8 mouse cellular contexts compared by ENCODE assay signal in genomic region chr2:13169158-13169890, GRCm38 (mm10).
"Had no signal": no experiment of that assay in that cellular context is flagged by ENCODE, and none has a peak within 500 bp of the region (broad histone marks: within the 10 kb centered on the region; RNA-seq: fewer than 3 reads in every experiment).

No protein-coding gene starts in this region.

- H3K4me3 ChIP-seq: limb, embryonic 13.5 days; myocyte; neural tube, embryonic 15.5 days had no signal

- DNase-seq: kidney, adult 11 months; thymus, adult 18-20 months; thymus, postnatal 14 days had no signal

- H3K36me3 ChIP-seq: neural tube, embryonic 15.5 days had no signal

- H3K4me1 ChIP-seq: limb, embryonic 13.5 days had no signal

- H3K27ac ChIP-seq: kidney, postnatal 0 days; limb, embryonic 13.5 days; neural tube, embryonic 15.5 days had no signal

- H3K9me3 ChIP-seq: limb, embryonic 13.5 days; neural tube, embryonic 15.5 days had no signal

- H3K9ac ChIP-seq: limb, embryonic 13.5 days; lung, embryonic 14.5 days; neural tube, embryonic 15.5 days had no signal

- H3K27me3 ChIP-seq: limb, embryonic 13.5 days; neural tube, embryonic 15.5 days had no signal

- H3K4me2 ChIP-seq: limb, embryonic 13.5 days; lung, embryonic 14.5 days; neural tube, embryonic 15.5 days had no signal
